Mouse (Mus musculus): Measurements from ENCODE around the gene Lrrn4.

GRCm38 (mm10) chr2:132904961-132905360 lies 24.3 kb upstream of the Lrrn4 start:
- TF ChIP-seq CTCF (conservative IDR thresholded peaks at IDR 0.05; ENCODE audit: insufficient read depth, insufficient read length, low read depth, low read length), result no peak
- no peak for TF ChIP-seq POLR2A (IDR thresholded peaks at IDR 0.05; ENCODE audit: low read depth, low read length)
